Mouse (Mus musculus) lung, adult 2 months (tissue): ENCODE results near the gene Ablim1.

Experiments used
- CTCF ChIP-seq: fragments of 200-500 bp; IDR thresholded peaks from 2 replicates; pipeline ENCODE4 v1.5.1; 2011; ENCODE audit warnings: mild to moderate bottlenecking, low read length, control low read depth; ENCODE audit not compliant: insufficient read depth
- POLR2A ChIP-seq: fragments of 200-500 bp; IDR thresholded peaks from 2 replicates; pipeline ENCODE4 v1.6.1; 2011; ENCODE audit warnings: low read depth, mild to moderate bottlenecking, control low read depth, low read length, borderline replicate concordance; ENCODE audit errors: extremely low read depth

DNA sequence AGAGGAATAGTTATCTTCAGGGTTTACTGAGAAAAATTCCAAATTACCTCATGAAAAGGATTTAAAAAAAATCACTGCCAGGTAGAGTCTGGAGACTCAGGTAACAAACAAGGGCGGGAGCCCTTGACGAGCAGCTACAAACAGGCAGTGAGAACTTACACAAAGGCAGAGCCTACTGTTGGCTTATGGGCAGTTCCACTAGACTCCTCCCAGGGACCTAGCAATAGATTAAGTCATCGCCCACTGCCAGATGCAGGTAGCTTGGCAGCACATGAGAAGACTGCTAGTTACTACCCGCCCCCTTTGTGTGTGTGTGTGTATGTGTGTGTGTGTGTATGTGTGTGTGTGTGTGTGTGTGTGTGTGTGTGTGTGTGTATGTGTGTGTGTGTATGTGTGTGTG lies 193.7 kb downstream of the Ablim1 start:
- TF ChIP-seq CTCF (no peak), POLR2A (no peak)
